Mouse (Mus musculus): Measurements from ENCODE around the gene Sbk3. TPM values are rescaled to one million over a fixed set of nuclear protein-coding genes. Genes with fewer than 3 reads are reported as not detected.

The Sbk3 gene
- total and polyA plus RNA-seq, 2 experiments from 2014 or later, result 2.7 to 3.9 TPM

DNA sequence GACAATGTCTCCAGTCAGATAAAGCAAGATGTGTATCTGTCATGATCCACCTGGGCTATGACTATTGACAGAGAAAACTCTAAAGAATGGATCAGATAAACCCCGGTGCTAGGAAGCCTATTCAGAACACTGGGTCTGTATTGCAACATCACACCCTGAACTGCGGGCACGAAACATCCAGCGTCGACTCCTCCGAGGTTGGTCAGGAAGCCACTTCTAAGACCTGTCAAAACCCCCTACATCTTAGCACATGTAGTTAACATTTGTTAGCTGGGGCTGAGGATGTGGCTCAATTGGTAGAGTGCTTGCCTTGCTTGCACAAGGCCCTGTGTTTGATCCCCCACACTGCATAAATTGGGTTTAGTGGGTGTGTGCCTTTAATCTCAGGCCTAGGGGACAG is 22.6 kb downstream of the Sbk3 start:
- Histone ChIP-seq H3K27ac (ENCODE audit: low read depth) (no peak overlapping the region), H3K9ac (replicated peaks; ENCODE audit: low read depth, low read length) (no peak overlapping the region), H3K36me3 (replicated peaks; ENCODE audit: control insufficient read depth, insufficient read depth, low read length) (no peaks in the 10 kb centered on the region), H3K4me2 (ENCODE audit: low read depth, low read length) (no peak overlapping the region), H3K4me3 (ENCODE audit: low read depth, low read length) (no peak overlapping the region), H3K4me1 (ENCODE audit: control insufficient read depth, insufficient read depth) (peaks cover 3% of the 10 kb centered on the region; the same call in 1 of the 2 replicates), H3K9me3 (replicated peaks; ENCODE audit: control insufficient read depth, low read length) (no peaks in the 10 kb centered on the region), H3K27me3 (ENCODE audit: control insufficient read depth, insufficient read depth, low read length) (no peaks in the 10 kb centered on the region)
- DNase-seq (ENCODE audit: low spot score) (no peak), ATAC-seq (ENCODE audit: insufficient read depth, low read depth) (no peak)
- TF ChIP-seq CTCF (IDR thresholded peaks at IDR 0.05; ENCODE audit: low read depth) (no peak), EP300 (IDR thresholded peaks at IDR 0.05; ENCODE audit: low read depth) (no peak)
- WGBS, result 51% methylated on average over 6 of the region's 6 CpGs

DNA sequence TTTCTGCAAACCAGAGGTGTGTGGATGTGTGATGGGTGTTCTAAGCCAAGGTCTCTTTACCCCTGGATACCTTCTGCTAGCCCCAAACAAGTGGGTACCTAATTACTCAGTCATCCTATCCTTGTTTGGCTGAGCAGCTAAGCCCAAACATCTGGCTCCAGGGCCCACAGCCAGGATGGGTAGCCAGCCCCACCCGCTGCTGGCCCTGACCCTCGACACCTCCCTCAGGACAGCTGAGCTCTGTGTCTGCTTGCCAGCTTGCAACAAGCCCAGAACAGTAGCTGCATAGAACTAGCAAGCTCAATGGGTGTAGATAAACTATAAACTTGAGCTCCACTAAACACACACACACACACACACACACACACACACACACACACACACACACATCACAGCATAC is 23.1 kb downstream of the Sbk3 start:
- 31% methylated on average over 2 of the region's 2 CpGs for WGBS

DNA sequence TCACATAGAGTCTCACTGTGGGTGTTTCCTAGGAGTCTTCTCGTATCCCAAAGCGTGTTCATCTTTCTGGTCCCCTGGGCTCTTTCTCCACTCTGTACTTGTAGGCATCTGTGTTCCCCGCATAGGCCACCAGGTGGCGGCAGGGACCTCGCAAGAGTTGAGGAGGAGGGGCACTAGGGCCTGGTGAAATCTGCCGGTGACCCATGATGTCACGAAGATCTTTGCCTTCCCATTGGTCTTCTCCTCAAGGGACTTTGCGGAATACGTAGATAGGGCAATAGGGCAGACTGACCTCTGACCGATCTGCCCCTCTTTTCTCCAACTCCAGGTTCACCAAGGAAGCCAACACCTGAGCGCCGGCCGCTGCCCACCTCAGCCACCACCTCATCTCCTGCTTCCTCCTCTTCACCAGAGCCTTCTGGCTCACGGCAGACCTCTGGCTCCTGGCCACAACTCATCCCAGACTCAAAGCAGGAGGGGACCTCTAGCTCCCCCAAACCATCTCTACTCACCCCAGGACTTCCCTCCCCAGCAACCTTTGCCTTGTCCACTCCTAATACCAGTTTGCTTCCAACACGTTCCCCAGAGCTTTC is 27.6 kb downstream of the Sbk3 start:
- Histone ChIP-seq H3K9ac (replicated peaks; ENCODE audit: low read depth, low read length) (0 out of 2 replicates have a peak overlapping the region, but pooled peaks have one; percentile 18), H3K27ac (ENCODE audit: low read depth) (no peak overlapping the region), H3K4me2 (ENCODE audit: low read depth, low read length) (peak overlapping the region; percentile 68), H3K27me3 (ENCODE audit: control insufficient read depth, insufficient read depth, low read length) (no peaks in the 10 kb centered on the region), H3K36me3 (replicated peaks; ENCODE audit: control insufficient read depth, insufficient read depth, low read length) (no peaks in the 10 kb centered on the region), H3K4me1 (ENCODE audit: control insufficient read depth, insufficient read depth) (peaks cover 3% of the 10 kb centered on the region; the same call in 1 of the 2 replicates), H3K4me3 (ENCODE audit: low read depth, low read length) (peak overlapping the region; percentile 41), H3K9me3 (replicated peaks; ENCODE audit: control insufficient read depth, low read length) (no peaks in the 10 kb centered on the region)
- TF ChIP-seq CTCF (IDR thresholded peaks at IDR 0.05; ENCODE audit: low read depth), result peak; percentile 98
- TF ChIP-seq EP300 (IDR thresholded peaks at IDR 0.05; ENCODE audit: low read depth), result no peak
- ATAC-seq (ENCODE audit: insufficient read depth, low read depth) (peak; percentile 87), DNase-seq (ENCODE audit: low spot score) (peak; percentile 93)
- 12% methylated on average over 15 of the region's 15 CpGs for WGBS

More for the DNA sequence above, 23.1 kb downstream of the Sbk3 start:
- Histone ChIP-seq H3K4me1 (ENCODE audit: control insufficient read depth, insufficient read depth) (peaks cover 3% of the 10 kb centered on the region; the same call in 1 of the 2 replicates), H3K9ac (replicated peaks; ENCODE audit: low read depth, low read length) (no peak overlapping the region; the same call in 1 of the 2 replicates), H3K27ac (ENCODE audit: low read depth) (no peak overlapping the region), H3K36me3 (replicated peaks; ENCODE audit: control insufficient read depth, insufficient read depth, low read length) (no peaks in the 10 kb centered on the region), H3K4me2 (ENCODE audit: low read depth, low read length) (no peak overlapping the region), H3K27me3 (ENCODE audit: control insufficient read depth, insufficient read depth, low read length) (no peaks in the 10 kb centered on the region), H3K4me3 (ENCODE audit: low read depth, low read length) (no peak overlapping the region), H3K9me3 (replicated peaks; ENCODE audit: control insufficient read depth, low read length) (no peaks in the 10 kb centered on the region)
- TF ChIP-seq EP300 (IDR thresholded peaks at IDR 0.05; ENCODE audit: low read depth) (no peak), CTCF (IDR thresholded peaks at IDR 0.05; ENCODE audit: low read depth) (no peak)
- ATAC-seq (ENCODE audit: insufficient read depth, low read depth) (no peak), DNase-seq (ENCODE audit: low spot score) (no peak)

DNA sequence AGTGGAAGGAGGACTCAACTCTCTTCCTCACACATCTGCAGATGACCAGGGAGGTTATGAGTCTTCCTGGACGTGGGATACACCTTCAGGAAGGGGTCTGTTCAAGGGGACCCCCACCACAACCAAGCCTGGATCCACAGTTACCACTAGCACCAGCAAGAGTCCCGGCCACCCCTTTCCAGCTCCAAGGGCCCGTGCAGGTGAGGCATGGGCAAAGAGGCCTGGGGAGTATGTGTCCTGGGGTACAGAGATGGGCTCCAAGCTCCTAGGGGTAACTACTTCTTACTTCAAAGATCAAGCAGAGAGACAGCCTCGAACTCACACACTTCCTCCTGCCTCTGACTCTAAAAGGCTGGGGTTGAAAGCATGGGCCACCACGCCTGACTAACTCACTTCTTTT is 28.3 kb downstream of the Sbk3 start:
- no peaks in the 10 kb centered on the region for H3K36me3 ChIP-seq (replicated peaks; ENCODE audit: control insufficient read depth, insufficient read depth, low read length)
- no peak overlapping the region for H3K27ac ChIP-seq (ENCODE audit: low read depth)
- H3K9me3 ChIP-seq (replicated peaks; ENCODE audit: control insufficient read depth, low read length), result no peaks in the 10 kb centered on the region
- H3K4me1 ChIP-seq (ENCODE audit: control insufficient read depth, insufficient read depth), result peaks cover 3% of the 10 kb centered on the region; the same call in 1 of the 2 replicates
- H3K4me3 ChIP-seq (ENCODE audit: low read depth, low read length), result no peak overlapping the region
- 32% methylated on average over 5 of the region's 5 CpGs for WGBS
- ATAC-seq (ENCODE audit: insufficient read depth, low read depth) (no peak), DNase-seq (ENCODE audit: low spot score) (no peak)
- no peak overlapping the region for H3K9ac ChIP-seq (replicated peaks; ENCODE audit: low read depth, low read length)
- no peaks in the 10 kb centered on the region for H3K27me3 ChIP-seq (ENCODE audit: control insufficient read depth, insufficient read depth, low read length)
- H3K4me2 ChIP-seq (ENCODE audit: low read depth, low read length), result no peak overlapping the region
- no peak for TF ChIP-seq CTCF (IDR thresholded peaks at IDR 0.05; ENCODE audit: low read depth)
- TF ChIP-seq EP300 (IDR thresholded peaks at IDR 0.05; ENCODE audit: low read depth), result no peak

DNA sequence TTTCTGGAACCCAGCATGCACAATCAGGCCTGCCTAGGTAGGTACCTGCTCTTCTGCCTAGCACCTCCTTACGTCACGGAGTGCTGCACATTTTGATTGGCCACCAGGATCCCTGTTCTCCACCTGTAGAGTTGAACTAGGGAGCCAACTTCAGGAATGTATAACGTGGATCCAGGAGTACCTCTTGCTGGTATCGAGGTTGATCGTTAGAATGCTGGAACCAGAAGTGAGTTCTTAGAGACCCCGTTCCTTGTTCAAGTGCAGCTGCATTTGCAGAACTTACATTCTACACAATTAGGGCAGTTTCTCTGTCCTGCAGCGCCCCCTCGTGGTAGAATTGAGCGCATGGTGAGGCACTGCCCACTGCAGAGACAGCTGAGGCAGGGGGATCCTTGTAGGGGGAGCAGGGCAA is 30.9 kb downstream of the Sbk3 start:
- 16% methylated on average over 9 of the region's 9 CpGs for WGBS
- peak; percentile 39; the same call in 1 of the 2 replicates for ATAC-seq (ENCODE audit: insufficient read depth, low read depth)

More for the DNA sequence above, 30.9 kb downstream of the Sbk3 start:
- no peak for TF ChIP-seq EP300 (IDR thresholded peaks at IDR 0.05; ENCODE audit: low read depth)
- TF ChIP-seq CTCF (IDR thresholded peaks at IDR 0.05; ENCODE audit: low read depth), result peak; percentile 83
- H3K27ac ChIP-seq (ENCODE audit: low read depth), result no peak overlapping the region
- no peak overlapping the region for H3K4me3 ChIP-seq (ENCODE audit: low read depth, low read length)
- no peaks in the 10 kb centered on the region for H3K36me3 ChIP-seq (replicated peaks; ENCODE audit: control insufficient read depth, insufficient read depth, low read length)
- H3K27me3 ChIP-seq (ENCODE audit: control insufficient read depth, insufficient read depth, low read length), result no peaks in the 10 kb centered on the region
- no peak overlapping the region for H3K4me2 ChIP-seq (ENCODE audit: low read depth, low read length)
- DNase-seq (ENCODE audit: low spot score), result peak; percentile 47
- no peaks in the 10 kb centered on the region for H3K9me3 ChIP-seq (replicated peaks; ENCODE audit: control insufficient read depth, low read length)
- peaks cover 3% of the 10 kb centered on the region; the same call in 1 of the 2 replicates for H3K4me1 ChIP-seq (ENCODE audit: control insufficient read depth, insufficient read depth)
- H3K9ac ChIP-seq (replicated peaks; ENCODE audit: low read depth, low read length), result no peak overlapping the region

All from heart, postnatal 0 days (tissue).